Mouse (Mus musculus): ENCODE data around the gene Cdkn1c. TPM values are rescaled to one million over a fixed set of nuclear protein-coding genes. Genes with fewer than 3 reads are reported as not detected.

Cdkn1c gene
- polyA plus RNA-seq, 1 experiment from 2014 or later, result 617 TPM

DNA sequence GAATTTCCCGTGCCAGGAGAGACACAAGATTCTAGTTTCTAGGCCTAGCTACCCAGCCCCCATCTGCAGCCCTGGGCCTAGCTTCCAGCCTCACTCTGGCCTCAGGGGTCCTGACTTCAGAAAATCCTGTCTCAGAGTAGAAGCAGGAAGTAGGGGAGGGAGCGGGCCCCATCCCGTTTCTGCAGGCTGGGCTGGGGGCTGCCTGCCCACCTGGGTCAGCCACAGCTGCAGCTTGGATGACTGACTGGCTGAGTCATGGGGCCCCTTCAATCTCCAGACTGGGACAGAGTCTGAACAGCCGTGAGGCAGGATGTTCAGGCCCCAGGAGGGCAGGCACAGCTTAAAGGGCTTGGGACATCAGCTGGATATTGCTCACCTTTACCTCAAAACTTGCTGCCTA is 45.8 kb downstream of the Cdkn1c start:
- DNase-seq (ENCODE audit: low spot score), result no peak
- Histone ChIP-seq H3K9me3 (ENCODE audit: control insufficient read depth, low read length) (no peaks in the 10 kb centered on the region), H3K4me1 (replicated peaks; ENCODE audit: control insufficient read depth, insufficient read depth, low read length) (peaks cover 5% of the 10 kb centered on the region; the same call in 1 of the 2 replicates), H3K27ac (ENCODE audit: low read depth, low read length) (no peak overlapping the region), H3K9ac (ENCODE audit: low read depth, low read length) (no peak overlapping the region), H3K36me3 (ENCODE audit: control insufficient read depth, insufficient read depth, low read length) (no peaks in the 10 kb centered on the region), H3K4me2 (no peak overlapping the region), H3K27me3 (replicated peaks; ENCODE audit: control insufficient read depth, insufficient read depth, low read length) (no peaks in the 10 kb centered on the region), H3K4me3 (ENCODE audit: low read depth, low read length) (no peak overlapping the region)
- ATAC-seq (replicated peaks; ENCODE audit: low FRiP score), result no peak
- 32% methylated on average over 4 of the region's 4 CpGs for WGBS

DNA sequence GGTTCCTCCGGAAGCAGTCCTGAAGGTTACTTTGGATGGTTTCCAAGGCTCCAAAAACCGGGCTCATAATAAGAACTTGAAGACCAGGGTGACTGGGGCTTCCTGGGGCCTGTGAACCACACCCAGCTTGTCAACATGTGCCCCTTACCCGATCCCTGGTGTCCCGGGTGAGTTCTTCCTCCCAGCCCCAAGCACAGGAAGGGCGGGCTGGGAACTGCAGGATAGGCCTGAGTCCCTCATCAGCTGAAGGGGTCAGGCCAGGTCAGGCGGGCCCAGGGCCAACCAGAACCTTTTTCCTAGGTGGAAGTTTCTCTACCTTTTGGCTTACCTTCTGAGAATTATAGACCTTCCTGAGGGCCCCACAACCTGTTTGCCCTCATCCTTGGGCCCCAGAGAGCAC is 48.2 kb downstream of the Cdkn1c start:
- 57% methylated on average over 6 of the region's 6 CpGs for WGBS
- H3K4me1 ChIP-seq (replicated peaks; ENCODE audit: control insufficient read depth, insufficient read depth, low read length), result peaks cover 5% of the 10 kb centered on the region; the same call in 1 of the 2 replicates
- DNase-seq (ENCODE audit: low spot score), result no peak
- H3K27ac ChIP-seq (ENCODE audit: low read depth, low read length), result no peak overlapping the region
- H3K27me3 ChIP-seq (replicated peaks; ENCODE audit: control insufficient read depth, insufficient read depth, low read length), result no peaks in the 10 kb centered on the region
- no peaks in the 10 kb centered on the region for H3K36me3 ChIP-seq (ENCODE audit: control insufficient read depth, insufficient read depth, low read length)
- no peaks in the 10 kb centered on the region for H3K9me3 ChIP-seq (ENCODE audit: control insufficient read depth, low read length)
- no peak overlapping the region for H3K9ac ChIP-seq (ENCODE audit: low read depth, low read length)
- no peak overlapping the region for H3K4me3 ChIP-seq (ENCODE audit: low read depth, low read length)
- H3K4me2 ChIP-seq, result no peak overlapping the region
- no peak for ATAC-seq (replicated peaks; ENCODE audit: low FRiP score)

GRCm38 (mm10) chr7:143408615-143409021 is 52.2 kb downstream of the Cdkn1c start:
- no peaks in the 10 kb centered on the region for H3K36me3 ChIP-seq (ENCODE audit: control insufficient read depth, insufficient read depth, low read length)
- H3K4me1 ChIP-seq (replicated peaks; ENCODE audit: control insufficient read depth, insufficient read depth, low read length), result no peaks in the 10 kb centered on the region
- no peaks in the 10 kb centered on the region for H3K27me3 ChIP-seq (replicated peaks; ENCODE audit: control insufficient read depth, insufficient read depth, low read length)
- DNase-seq (ENCODE audit: low spot score), result no peak
- H3K4me3 ChIP-seq (ENCODE audit: low read depth, low read length), result no peak overlapping the region
- H3K27ac ChIP-seq (ENCODE audit: low read depth, low read length), result no peak overlapping the region
- H3K9me3 ChIP-seq (ENCODE audit: control insufficient read depth, low read length), result no peaks in the 10 kb centered on the region
- H3K4me2 ChIP-seq, result no peak overlapping the region
- H3K9ac ChIP-seq (ENCODE audit: low read depth, low read length), result no peak overlapping the region
- whole genome bisulfite sequencing, result 70% methylated on average over 13 of the region's 13 CpGs
- ATAC-seq (replicated peaks; ENCODE audit: low FRiP score), result no peak

Other genes with a start within 250 kb of the Cdkn1c start
- gene Slc22a18, start 12.7 kb upstream of the Cdkn1c start, polyA plus RNA-seq (2014; fragmentation: Nextera tagmentation; extraction: Ambion mirVana), result 2.8 and 5.2 TPM in 2 replicates
- gene Phlda2, start 42.1 kb upstream of the Cdkn1c start, polyA plus RNA-seq (2014; fragmentation: Nextera tagmentation; extraction: Ambion mirVana), result 11.9 and 16.4 TPM in 2 replicates
- 133 and 139 TPM in 2 replicates for gene Nap1l4, start 88.1 kb upstream of the Cdkn1c start, polyA plus RNA-seq (2014; fragmentation: Nextera tagmentation; extraction: Ambion mirVana)
- 100 and 107 TPM in 2 replicates for gene Cars, start 139.0 kb upstream of the Cdkn1c start, polyA plus RNA-seq (2014; fragmentation: Nextera tagmentation; extraction: Ambion mirVana)
- 0.73 and 0.92 TPM in 2 replicates for gene Tnfrsf26, start 167.7 kb upstream of the Cdkn1c start, polyA plus RNA-seq (2014; fragmentation: Nextera tagmentation; extraction: Ambion mirVana)
- gene Tnfrsf22, start 188.6 kb upstream of the Cdkn1c start, polyA plus RNA-seq (2014; fragmentation: Nextera tagmentation; extraction: Ambion mirVana), result 2.6 and 3.9 TPM in 2 replicates
- gene Tnfrsf23, start 224.8 kb upstream of the Cdkn1c start, polyA plus RNA-seq (2014; fragmentation: Nextera tagmentation; extraction: Ambion mirVana), result 0.17 and 0.34 TPM in 2 replicates